Mouse (Mus musculus) thymus, postnatal 4 days (tissue): ENCODE measurements around the gene Tpra1.

ENCODE experiments used
- DNase-seq: peaks from one replicate; pipeline ENCODE4 v3.0.0; 2021

The Tpra1 gene

GRCm38 (mm10) chr6:88901947-88902820 is at the start of gene Tpra1:
Gene Tpra1 (plus strand): TSS chr6:88902251.
- DNase-seq = peak; percentile 95

GRCm38 (mm10) chr6:88854509-88854908 is 47.5 kb upstream of the Tpra1 start:
- no peak for DNase-seq

- peak; percentile 69 for DNase-seq
Observed at GRCm38 (mm10) chr6:88855636-88856035, 46.4 kb upstream of the Tpra1 start.

- no peak for DNase-seq
Observed at GRCm38 (mm10) chr6:88857249-88857648, 44.8 kb upstream of the Tpra1 start.

- DNase-seq = no peak
Observed at GRCm38 (mm10) chr6:88857830-88858229, 44.2 kb upstream of the Tpra1 start.

- no peak for DNase-seq
Observed at GRCm38 (mm10) chr6:88858341-88858740, 43.7 kb upstream of the Tpra1 start.

GRCm38 (mm10) chr6:88860914-88861313 is 41.1 kb upstream of the Tpra1 start:
- peak; percentile 32 for DNase-seq

GRCm38 (mm10) chr6:88865704-88866103 is 36.3 kb upstream of the Tpra1 start:
- no peak for DNase-seq

GRCm38 (mm10) chr6:88869459-88869858 is 32.6 kb upstream of the Tpra1 start:
- DNase-seq = no peak

- no peak for DNase-seq
Observed at GRCm38 (mm10) chr6:88870594-88870993, 31.5 kb upstream of the Tpra1 start.

- no peak for DNase-seq
Observed at GRCm38 (mm10) chr6:88871546-88871945, 30.5 kb upstream of the Tpra1 start.

GRCm38 (mm10) chr6:88872811-88873210 is 29.2 kb upstream of the Tpra1 start:
- DNase-seq = peak; percentile 63

- DNase-seq = peak; percentile 59
Observed at GRCm38 (mm10) chr6:88873965-88874867, 27.8 kb upstream of the Tpra1 start.

- DNase-seq = peak; percentile 88
Observed at GRCm38 (mm10) chr6:88874868-88875508, 27.1 kb upstream of the Tpra1 start, which contains the start of gene Podxl2. Gene Podxl2 (minus strand): TSS chr6:88875044.

GRCm38 (mm10) chr6:88879471-88879870 is 22.6 kb upstream of the Tpra1 start:
- DNase-seq = no peak

GRCm38 (mm10) chr6:88881334-88881733 is 20.7 kb upstream of the Tpra1 start:
- no peak for DNase-seq

GRCm38 (mm10) chr6:88884195-88884594 is 17.9 kb upstream of the Tpra1 start:
- DNase-seq = no peak

- no peak for DNase-seq
Observed at GRCm38 (mm10) chr6:88884690-88885089, 17.4 kb upstream of the Tpra1 start.

- DNase-seq = no peak
Observed at GRCm38 (mm10) chr6:88885644-88886416, 16.2 kb upstream of the Tpra1 start.

- DNase-seq = peak; percentile 77
Observed at GRCm38 (mm10) chr6:88886417-88886967, 15.6 kb upstream of the Tpra1 start.

- DNase-seq = no peak
Observed at GRCm38 (mm10) chr6:88889410-88890042, 12.5 kb upstream of the Tpra1 start.
